Mouse (Mus musculus) bone marrow, adult 2 months (tissue): ENCODE results near the gene Ak2. TPM values are rescaled to one million over a fixed set of nuclear protein-coding genes. Genes with fewer than 3 reads are reported as not detected.

Experiments used
- H3K27ac ChIP-seq: fragments of 200-500 bp; 2 replicates; pipeline ENCODE4 v1.5.1; 2012; ENCODE audit warnings: low read depth, mild to moderate bottlenecking, control low read depth, inconsistent platforms, low read length; ENCODE audit not compliant: control insufficient read depth, poor library complexity, insufficient read depth
- H3K4me1 ChIP-seq: fragments of 200-500 bp; 2 replicates; pipeline ENCODE4 v1.6.1; 2011; ENCODE audit warnings: low read length; ENCODE audit not compliant: control insufficient read depth, insufficient read depth
- H3K4me3 ChIP-seq: fragments of 200-500 bp; replicated peaks from 2 replicates; pipeline ENCODE3; 2011; ENCODE audit warnings: mild to moderate bottlenecking, low read depth, low read length, control low read depth; ENCODE audit not compliant: control insufficient read depth
- CTCF ChIP-seq: fragments of 200-500 bp; IDR thresholded peaks from 2 replicates; pipeline ENCODE4 v1.5.1; 2011; ENCODE audit warnings: low read length, control low read depth; ENCODE audit not compliant: control insufficient read depth, insufficient read depth
- POLR2A ChIP-seq: fragments of 200-500 bp; IDR thresholded peaks from 2 replicates; pipeline ENCODE4 v1.6.1; 2011; ENCODE audit warnings: low read depth, mild to moderate bottlenecking, control low read depth, low read length, borderline replicate concordance; ENCODE audit not compliant: control insufficient read depth
- WGBS: fragments of 180-500 bp; shearing (Covaris S2); methylation state at CpG from one replicate; pipeline ENCODE4 v1.1.7; 2018; 5-methylcytosine and 5-hydroxymethylcytosine counted together
- polyA plus RNA-seq: library from polyadenylated mRNA; stranded (reverse); fragments of >200 nt; gene quantifications from 2 replicates; pipeline ENCODE4 v1.2.4, GENCODE M21; 2011; ENCODE audit warnings: low replicate concordance; ENCODE audit not compliant: missing spikeins, insufficient read depth, insufficient read length

The Ak2 gene
- polyA plus RNA-seq, 1 experiment = 118 TPM

- peaks cover 1% of the 10 kb centered on the region; the same call in 1 of the 2 replicates for H3K4me1 ChIP-seq
- 74% methylated on average over 7 of the region's 7 CpGs for WGBS
- H3K27ac ChIP-seq = no peak overlapping the region
- no peak overlapping the region for H3K4me3 ChIP-seq
- TF ChIP-seq POLR2A (no peak), CTCF (no peak)
Measured at GRCm38 (mm10) chr4:128966751-128967150, 25.0 kb upstream of the Ak2 start.

- 63% methylated on average over 5 of the region's 5 CpGs for whole genome bisulfite sequencing
- Histone ChIP-seq H3K27ac (no peak overlapping the region), H3K4me1 (peaks cover 3% of the 10 kb centered on the region; the same call in 1 of the 2 replicates), H3K4me3 (no peak overlapping the region)
- no peak for TF ChIP-seq CTCF
- TF ChIP-seq POLR2A = no peak
Measured at GRCm38 (mm10) chr4:128969081-128969480, 22.7 kb upstream of the Ak2 start.

- Histone ChIP-seq H3K4me3 (no peak overlapping the region), H3K4me1 (peaks cover 3% of the 10 kb centered on the region; the same call in 1 of the 2 replicates), H3K27ac (no peak overlapping the region)
- TF ChIP-seq POLR2A (no peak), CTCF (no peak)
- 65% methylated on average over 18 of the region's 18 CpGs for WGBS
Measured at GRCm38 (mm10) chr4:128969607-128970416, 21.9 kb upstream of the Ak2 start.

GRCm38 (mm10) chr4:128970417-128970807, 21.3 kb upstream of the Ak2 start:
- 85% methylated on average over 7 of the region's 8 CpGs for WGBS
- Histone ChIP-seq H3K4me3 (no peak overlapping the region), H3K4me1 (peaks cover 3% of the 10 kb centered on the region; the same call in 1 of the 2 replicates), H3K27ac (no peak overlapping the region)
- TF ChIP-seq CTCF (no peak), POLR2A (no peak)

GRCm38 (mm10) chr4:128971065-128971694, 20.6 kb upstream of the Ak2 start:
- TF ChIP-seq POLR2A (no peak), CTCF (peak; percentile 82)
- Histone ChIP-seq H3K4me1 (peaks cover 3% of the 10 kb centered on the region; the same call in 1 of the 2 replicates), H3K4me3 (no peak overlapping the region), H3K27ac (peak overlapping the region; percentile 15; the same call in 1 of the 2 replicates)
- 32% methylated on average over 14 of the region's 14 CpGs for WGBS

GRCm38 (mm10) chr4:128974677-128975076, 17.1 kb upstream of the Ak2 start:
- Histone ChIP-seq H3K4me3 (no peak overlapping the region), H3K4me1 (peaks cover 7% of the 10 kb centered on the region; the same call in 1 of the 2 replicates), H3K27ac (no peak overlapping the region)
- TF ChIP-seq POLR2A = no peak
- 80% methylated on average over 8 of the region's 8 CpGs for WGBS

- no peak overlapping the region for H3K4me3 ChIP-seq
- no peak overlapping the region for H3K27ac ChIP-seq
- peaks cover 11% of the 10 kb centered on the region; the same call in 1 of the 2 replicates for H3K4me1 ChIP-seq
- TF ChIP-seq CTCF (no peak), POLR2A (no peak)
- 55% methylated on average over 4 of the region's 4 CpGs for WGBS
Measured at GRCm38 (mm10) chr4:128976577-128976976, 15.2 kb upstream of the Ak2 start.

- WGBS = 71% methylated on average over 3 of the region's 3 CpGs
Measured at GRCm38 (mm10) chr4:128977217-128977616, 14.5 kb upstream of the Ak2 start.

GRCm38 (mm10) chr4:128978634-128979033, 13.1 kb upstream of the Ak2 start:
- TF ChIP-seq POLR2A (no peak), CTCF (no peak)
- Histone ChIP-seq H3K27ac (no peak overlapping the region), H3K4me1 (peaks cover 16% of the 10 kb centered on the region), H3K4me3 (no peak overlapping the region)
- WGBS = 66% methylated on average over 1 of the region's 1 CpGs

More at GRCm38 (mm10) chr4:128977217-128977616, 14.5 kb upstream of the Ak2 start:
- TF ChIP-seq CTCF = no peak
- TF ChIP-seq POLR2A = no peak
- peaks cover 13% of the 10 kb centered on the region; the same call in 1 of the 2 replicates for H3K4me1 ChIP-seq
- no peak overlapping the region for H3K4me3 ChIP-seq
- no peak overlapping the region for H3K27ac ChIP-seq
